Mouse (Mus musculus): ENCODE measurements around the gene Fshr. TPM values are rescaled to one million over a fixed set of nuclear protein-coding genes. Genes with fewer than 3 reads are reported as not detected.
"Not testable (repeated sequence)": the region's sequence is repeated elsewhere in the genome, so short reads cannot be mapped to it uniquely, and the experiment has no call there.

Gene Fshr
- polyA plus RNA-seq, 1 experiment from 2014 or later = not detected

- no peak for ATAC-seq
- H3K36me3 ChIP-seq (ENCODE audit: control insufficient read depth, insufficient read depth, low read length) = no peaks in the 10 kb centered on the region
- no peaks in the 10 kb centered on the region for H3K4me1 ChIP-seq (ENCODE audit: control insufficient read depth, insufficient read depth, low read length)
- H3K27me3 ChIP-seq (replicated peaks; ENCODE audit: control insufficient read depth, insufficient read depth, low read length) = no peaks in the 10 kb centered on the region
- DNase-seq (ENCODE audit: low spot score) = no peak
- H3K9me3 ChIP-seq (replicated peaks; ENCODE audit: control insufficient read depth, low read length) = no peaks in the 10 kb centered on the region
- H3K4me2 ChIP-seq (ENCODE audit: low read length) = no peak overlapping the region
- 83% methylated on average over 5 of the region's 5 CpGs for WGBS
- H3K27ac ChIP-seq (ENCODE audit: low read depth, low read length) = no peak overlapping the region
- H3K9ac ChIP-seq (ENCODE audit: low read length) = no peak overlapping the region
- H3K4me3 ChIP-seq (ENCODE audit: low read depth, low read length) = no peak overlapping the region
Observed at GRCm38 (mm10) chr17:89100719-89101350, 99.6 kb downstream of the Fshr start.

- not testable (repeated sequence) for H3K4me2 ChIP-seq (ENCODE audit: low read length); H3K9me3 ChIP-seq (replicated peaks; ENCODE audit: control insufficient read depth, low read length); H3K4me3 ChIP-seq (ENCODE audit: low read depth, low read length); H3K4me1 ChIP-seq (ENCODE audit: control insufficient read depth, insufficient read depth, low read length); H3K36me3 ChIP-seq (ENCODE audit: control insufficient read depth, insufficient read depth, low read length); DNase-seq (ENCODE audit: low spot score); H3K9ac ChIP-seq (ENCODE audit: low read length); H3K27me3 ChIP-seq (replicated peaks; ENCODE audit: control insufficient read depth, insufficient read depth, low read length); H3K27ac ChIP-seq (ENCODE audit: low read depth, low read length); ATAC-seq
- 88% methylated on average over 1 of the region's 1 CpGs for WGBS
Observed at GRCm38 (mm10) chr17:89099733-89100132, 100.7 kb downstream of the Fshr start.

- DNase-seq (ENCODE audit: low spot score) (peak; percentile 81), ATAC-seq (peak; percentile 91)
- Histone ChIP-seq H3K9me3 (replicated peaks; ENCODE audit: control insufficient read depth, low read length) (no peaks in the 10 kb centered on the region), H3K27me3 (replicated peaks; ENCODE audit: control insufficient read depth, insufficient read depth, low read length) (no peaks in the 10 kb centered on the region), H3K27ac (ENCODE audit: low read depth, low read length) (no peak overlapping the region), H3K36me3 (ENCODE audit: control insufficient read depth, insufficient read depth, low read length) (no peaks in the 10 kb centered on the region), H3K4me3 (ENCODE audit: low read depth, low read length) (no peak overlapping the region), H3K9ac (ENCODE audit: low read length) (no peak overlapping the region), H3K4me1 (ENCODE audit: control insufficient read depth, insufficient read depth, low read length) (no peaks in the 10 kb centered on the region), H3K4me2 (ENCODE audit: low read length) (no peak overlapping the region)
- WGBS = 60% methylated on average over 5 of the region's 5 CpGs
Observed at GRCm38 (mm10) chr17:89089692-89090475, 110.6 kb downstream of the Fshr start.

GRCm38 (mm10) chr17:89082897-89083296 lies 117.6 kb downstream of the Fshr start:
- ATAC-seq = no peak
- H3K9me3 ChIP-seq (replicated peaks; ENCODE audit: control insufficient read depth, low read length) = no peaks in the 10 kb centered on the region
- WGBS = 52% methylated on average over 2 of the region's 2 CpGs

GRCm38 (mm10) chr17:89079706-89080105 lies 120.8 kb downstream of the Fshr start:
- ATAC-seq (peak; percentile 48; the same call in 1 of the 2 replicates), DNase-seq (ENCODE audit: low spot score) (peak; percentile 27)
- H3K27ac ChIP-seq (ENCODE audit: low read depth, low read length) = no peak overlapping the region

More at GRCm38 (mm10) chr17:89082897-89083296, 117.6 kb downstream of the Fshr start:
- Histone ChIP-seq H3K4me3 (ENCODE audit: low read depth, low read length) (no peak overlapping the region), H3K4me1 (ENCODE audit: control insufficient read depth, insufficient read depth, low read length) (no peaks in the 10 kb centered on the region), H3K36me3 (ENCODE audit: control insufficient read depth, insufficient read depth, low read length) (no peaks in the 10 kb centered on the region), H3K27me3 (replicated peaks; ENCODE audit: control insufficient read depth, insufficient read depth, low read length) (no peaks in the 10 kb centered on the region), H3K27ac (ENCODE audit: low read depth, low read length) (no peak overlapping the region), H3K4me2 (ENCODE audit: low read length) (no peak overlapping the region), H3K9ac (ENCODE audit: low read length) (no peak overlapping the region)
- DNase-seq (ENCODE audit: low spot score) = no peak

GRCm38 (mm10) chr17:89064327-89065095 lies 136.0 kb downstream of the Fshr start:
- H3K36me3 ChIP-seq (ENCODE audit: control insufficient read depth, insufficient read depth, low read length) = no peaks in the 10 kb centered on the region
- no peaks in the 10 kb centered on the region for H3K9me3 ChIP-seq (replicated peaks; ENCODE audit: control insufficient read depth, low read length)
- no peak overlapping the region for H3K4me3 ChIP-seq (ENCODE audit: low read depth, low read length)
- ATAC-seq (0 out of 2 replicates have a peak, but pooled peaks have one; percentile 34), DNase-seq (ENCODE audit: low spot score) (no peak)
- no peaks in the 10 kb centered on the region for H3K27me3 ChIP-seq (replicated peaks; ENCODE audit: control insufficient read depth, insufficient read depth, low read length)
- 69% methylated on average over 3 of the region's 3 CpGs for WGBS
- H3K4me2 ChIP-seq (ENCODE audit: low read length) = no peak overlapping the region
- H3K27ac ChIP-seq (ENCODE audit: low read depth, low read length) = no peak overlapping the region
- no peaks in the 10 kb centered on the region for H3K4me1 ChIP-seq (ENCODE audit: control insufficient read depth, insufficient read depth, low read length)
- no peak overlapping the region for H3K9ac ChIP-seq (ENCODE audit: low read length)

More at GRCm38 (mm10) chr17:89079706-89080105, 120.8 kb downstream of the Fshr start:
- H3K4me3 ChIP-seq (ENCODE audit: low read depth, low read length) = no peak overlapping the region
- no peak overlapping the region for H3K4me2 ChIP-seq (ENCODE audit: low read length)
- whole genome bisulfite sequencing = 70% methylated on average over 5 of the region's 5 CpGs
- no peaks in the 10 kb centered on the region for H3K36me3 ChIP-seq (ENCODE audit: control insufficient read depth, insufficient read depth, low read length)
- H3K9ac ChIP-seq (ENCODE audit: low read length) = no peak overlapping the region
- no peaks in the 10 kb centered on the region for H3K4me1 ChIP-seq (ENCODE audit: control insufficient read depth, insufficient read depth, low read length)
- H3K27me3 ChIP-seq (replicated peaks; ENCODE audit: control insufficient read depth, insufficient read depth, low read length) = no peaks in the 10 kb centered on the region
- no peaks in the 10 kb centered on the region for H3K9me3 ChIP-seq (replicated peaks; ENCODE audit: control insufficient read depth, low read length)

- no peaks in the 10 kb centered on the region for H3K9me3 ChIP-seq (replicated peaks; ENCODE audit: control insufficient read depth, low read length)
- no peak overlapping the region for H3K4me2 ChIP-seq (ENCODE audit: low read length)
- DNase-seq (ENCODE audit: low spot score) (no peak), ATAC-seq (no peak)
- no peaks in the 10 kb centered on the region for H3K36me3 ChIP-seq (ENCODE audit: control insufficient read depth, insufficient read depth, low read length)
- no peaks in the 10 kb centered on the region for H3K4me1 ChIP-seq (ENCODE audit: control insufficient read depth, insufficient read depth, low read length)
- H3K27ac ChIP-seq (ENCODE audit: low read depth, low read length) = no peak overlapping the region
- H3K4me3 ChIP-seq (ENCODE audit: low read depth, low read length) = no peak overlapping the region
- H3K9ac ChIP-seq (ENCODE audit: low read length) = no peak overlapping the region
- H3K27me3 ChIP-seq (replicated peaks; ENCODE audit: control insufficient read depth, insufficient read depth, low read length) = no peaks in the 10 kb centered on the region
- WGBS = 91% methylated on average over 8 of the region's 8 CpGs
Observed at GRCm38 (mm10) chr17:89062348-89062949, 138.0 kb downstream of the Fshr start.

GRCm38 (mm10) chr17:89051031-89051563 lies 149.4 kb downstream of the Fshr start:
- Histone ChIP-seq H3K27me3 (replicated peaks; ENCODE audit: control insufficient read depth, insufficient read depth, low read length) (no peaks in the 10 kb centered on the region), H3K9me3 (replicated peaks; ENCODE audit: control insufficient read depth, low read length) (no peaks in the 10 kb centered on the region), H3K9ac (ENCODE audit: low read length) (no peak overlapping the region), H3K4me3 (ENCODE audit: low read depth, low read length) (no peak overlapping the region), H3K36me3 (ENCODE audit: control insufficient read depth, insufficient read depth, low read length) (no peaks in the 10 kb centered on the region), H3K4me2 (ENCODE audit: low read length) (no peak overlapping the region), H3K27ac (ENCODE audit: low read depth, low read length) (no peak overlapping the region), H3K4me1 (ENCODE audit: control insufficient read depth, insufficient read depth, low read length) (no peaks in the 10 kb centered on the region)
- no peak for ATAC-seq
- no peak for DNase-seq (ENCODE audit: low spot score)
- 88% methylated on average over 3 of the region's 3 CpGs for WGBS

All from forebrain, embryonic 14.5 days (tissue).